Mouse (Mus musculus): Measurements from ENCODE around the gene Rcvrn. TPM values are rescaled to one million over a fixed set of nuclear protein-coding genes. Genes with fewer than 3 reads are reported as not detected.

Rcvrn gene
- 0.92 TPM in 1 of 2 replicates, not detected in the other for total RNA-seq (2023)

DNA sequence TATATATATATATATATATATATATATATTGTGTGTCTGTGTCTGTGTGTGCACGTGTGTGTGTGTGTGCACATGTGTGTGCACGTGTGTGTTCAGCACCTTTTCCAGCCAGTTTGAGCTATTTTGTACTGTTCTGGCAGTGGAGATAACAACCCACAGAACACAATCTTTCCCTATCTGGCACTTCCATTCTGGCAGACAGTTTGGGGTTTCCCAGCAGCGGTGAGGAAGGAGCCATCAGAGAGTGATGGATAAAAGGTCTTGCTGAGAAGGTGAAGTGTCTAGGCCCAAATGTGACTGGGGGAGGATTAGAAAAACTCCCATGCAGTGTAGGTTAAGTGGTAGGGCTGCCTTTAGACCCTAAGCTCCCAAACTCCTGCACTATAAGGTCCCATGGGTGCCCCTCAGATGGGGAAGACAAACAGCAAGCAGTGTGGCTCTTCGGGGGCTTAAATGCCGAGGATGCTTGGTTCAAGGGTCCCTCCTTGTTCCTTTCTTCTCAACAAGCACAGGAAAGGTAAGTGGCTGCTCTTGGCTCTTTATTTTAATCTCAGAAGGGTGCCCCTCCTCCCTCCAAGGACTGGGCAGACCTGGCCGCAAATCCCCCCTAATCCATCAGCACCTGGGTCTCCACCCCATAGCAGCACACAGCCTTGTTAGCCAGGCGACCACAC lies at the start of gene Rcvrn:
Gene Rcvrn (plus strand): TSS at position 624 of the 674 bp plus-strand sequence.

Other genes starting within 250 kb of the Rcvrn start
- gene Gas7, start 239.9 kb upstream of the Rcvrn start, total RNA-seq (2023): 162 and 169 TPM in 2 replicates
- gene Glp2r, start 75.8 kb downstream of the Rcvrn start, total RNA-seq (2023): not detected in 2 replicates
- not detected in 2 replicates for gene Gsg1l2, start 79.3 kb downstream of the Rcvrn start, total RNA-seq (2023)
- gene Dhrs7c, start 102.9 kb downstream of the Rcvrn start, total RNA-seq (2023): not detected in 2 replicates
- not detected in 2 replicates for gene Usp43, start 226.8 kb downstream of the Rcvrn start, total RNA-seq (2023)